Mouse (Mus musculus) kidney, postnatal 14 days (tissue): Measurements from ENCODE around the gene Maml2.

ENCODE experiments used
- DNase-seq: peaks from one replicate; pipeline ENCODE4 v3.0.0; 2022; ENCODE audit warnings: mixed read lengths

The Maml2 gene

DNA sequence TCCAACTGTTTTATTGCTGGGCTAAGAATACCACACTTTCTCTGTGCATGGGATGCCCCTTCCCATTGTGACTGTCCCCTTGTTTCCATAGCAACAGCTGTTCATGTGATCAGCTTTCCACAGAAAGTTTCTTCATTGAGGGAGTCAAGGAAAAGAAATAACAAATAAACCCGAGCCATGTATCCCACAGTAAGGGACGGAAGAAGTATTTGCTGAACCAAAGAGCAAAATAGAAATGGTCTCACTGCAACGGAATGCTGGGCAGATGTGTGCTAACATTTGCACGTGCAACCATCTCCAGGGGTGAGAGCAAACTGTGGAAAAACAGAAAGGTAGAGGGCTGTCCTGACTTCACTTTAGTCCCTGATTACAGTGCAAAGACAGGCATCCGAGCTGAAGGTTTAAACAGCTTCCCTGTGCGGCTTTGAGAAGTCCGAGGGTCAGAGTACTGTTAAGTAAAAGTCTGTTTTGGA is 156.9 kb downstream of the Maml2 start:
- peak; percentile 37 for DNase-seq

DNA sequence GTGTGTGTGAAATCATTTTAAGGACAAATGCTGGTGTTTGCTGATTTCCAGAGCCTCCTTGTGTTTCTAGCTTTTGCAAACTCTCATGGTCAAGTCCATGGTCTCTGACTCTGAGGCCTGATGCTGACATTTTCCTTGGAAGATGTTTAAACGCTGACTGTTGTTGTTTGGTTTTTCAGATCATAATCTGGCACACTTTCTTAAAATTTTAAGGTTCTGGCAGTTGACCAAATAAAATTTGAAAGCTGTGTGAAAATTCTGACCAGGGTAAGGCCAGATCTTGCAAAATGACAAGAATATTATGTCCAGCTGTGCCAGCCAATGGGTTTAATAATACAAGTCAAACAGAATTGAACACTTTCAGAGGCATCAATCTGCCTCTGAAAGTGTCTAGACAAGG is 157.5 kb downstream of the Maml2 start:
- no peak for DNase-seq

DNA sequence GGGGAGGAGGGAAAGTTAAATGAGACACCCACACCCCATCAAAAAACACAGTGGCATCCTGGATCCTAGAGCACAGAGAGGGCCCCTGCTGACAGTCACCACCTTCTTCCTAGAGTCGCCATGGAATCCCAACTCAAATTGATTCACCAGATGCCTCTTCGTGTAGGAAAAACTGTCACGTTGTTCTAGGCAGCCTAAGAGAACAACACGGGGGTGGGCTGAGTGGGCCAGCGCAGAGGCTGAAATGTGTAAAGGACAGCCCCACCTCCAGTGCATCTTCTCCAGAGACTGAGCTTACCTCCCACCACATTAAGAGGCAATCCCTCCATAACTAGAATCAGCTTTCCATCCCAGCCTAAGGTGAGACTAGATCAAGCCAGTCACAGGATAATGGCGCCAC is 160.0 kb downstream of the Maml2 start:
- no peak for DNase-seq

DNA sequence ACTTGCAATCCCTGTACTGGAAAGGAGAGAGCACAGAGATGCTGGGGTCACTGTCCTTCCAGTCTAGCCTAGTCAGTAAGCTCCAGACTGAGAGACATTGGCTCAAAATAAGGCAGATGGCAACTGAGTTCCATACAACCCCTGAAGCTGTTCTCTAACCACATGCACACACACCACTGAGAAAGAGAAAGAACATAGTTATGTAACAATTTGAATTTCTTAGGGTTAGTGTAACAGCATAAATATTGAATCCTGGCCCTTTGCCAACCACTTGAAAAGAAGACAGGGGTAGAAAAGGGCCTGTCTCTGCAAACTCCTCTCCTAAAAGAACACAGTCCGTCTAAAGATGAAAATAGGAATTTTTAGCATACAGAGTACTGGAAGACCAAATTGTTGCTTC is 161.6 kb downstream of the Maml2 start:
- DNase-seq, result no peak

DNA sequence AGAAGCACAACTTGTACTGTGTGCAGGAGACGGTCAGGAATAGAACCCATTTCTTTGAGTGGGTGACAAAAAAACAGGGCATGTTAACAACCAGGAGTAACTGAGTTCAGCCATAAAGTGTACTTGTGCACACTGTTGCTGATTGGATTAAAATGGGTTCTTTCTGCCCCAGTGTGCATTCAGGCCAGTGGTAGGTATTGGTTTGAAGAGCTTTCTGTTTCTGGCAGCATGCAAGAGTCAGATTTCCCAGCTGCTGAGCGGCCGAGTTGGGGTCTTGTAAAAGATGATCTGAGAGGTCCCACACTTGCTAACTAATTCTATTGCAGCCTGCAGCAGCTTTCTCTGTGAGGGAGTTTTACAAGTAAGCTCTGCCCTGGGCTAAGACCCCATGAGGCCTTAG is 162.3 kb downstream of the Maml2 start:
- DNase-seq, result no peak

DNA sequence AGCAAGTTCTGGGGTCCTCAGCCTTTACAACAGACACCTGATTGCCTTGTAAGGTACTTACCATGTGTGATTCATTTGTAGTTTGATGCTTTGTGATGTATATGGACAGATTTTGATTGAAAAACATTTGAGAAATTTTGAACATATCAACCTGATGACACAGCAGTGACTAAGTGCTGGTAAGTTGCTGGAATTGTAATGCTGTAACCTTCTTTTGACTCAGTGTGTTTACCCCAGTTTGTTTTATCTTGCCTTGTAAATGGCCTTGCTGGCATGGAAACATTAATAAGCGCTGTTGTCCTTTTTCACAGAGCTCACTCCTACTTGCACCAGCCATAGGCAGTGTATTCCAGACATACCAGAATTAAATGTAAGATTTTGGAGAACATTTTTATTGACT is 163.2 kb downstream of the Maml2 start:
- no peak for DNase-seq

DNA sequence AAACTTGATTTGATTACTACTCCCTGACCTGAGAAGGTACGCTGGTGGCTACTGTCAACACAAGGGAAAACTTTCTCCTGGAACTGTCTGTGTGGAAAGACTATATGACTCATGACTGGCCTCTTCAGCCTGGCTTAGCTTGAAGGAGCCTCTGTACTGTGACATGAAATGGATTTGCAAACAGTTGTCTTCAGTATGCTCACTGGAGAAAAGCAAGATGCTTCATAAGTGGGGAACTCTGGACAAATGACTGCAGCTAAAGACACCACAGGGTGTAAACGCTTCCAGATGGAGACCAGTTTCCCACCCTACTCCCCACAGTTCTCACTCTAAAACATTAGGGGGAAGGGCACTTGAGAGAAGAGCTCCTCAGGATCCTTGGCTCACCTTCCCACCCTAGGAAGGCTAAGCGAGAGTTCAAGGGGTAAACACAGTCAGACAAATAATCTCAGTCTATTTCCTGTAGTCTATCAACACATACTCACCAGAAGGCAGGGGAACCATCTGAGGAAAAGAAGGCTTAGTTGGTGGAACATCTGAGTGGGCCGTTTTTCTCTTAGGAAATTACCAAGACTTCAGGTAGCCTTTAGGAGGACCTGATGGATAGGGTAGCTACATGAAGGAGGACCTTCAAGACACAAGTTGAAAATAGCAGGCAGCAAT is 167.7 kb downstream of the Maml2 start:
- no peak for DNase-seq

DNA sequence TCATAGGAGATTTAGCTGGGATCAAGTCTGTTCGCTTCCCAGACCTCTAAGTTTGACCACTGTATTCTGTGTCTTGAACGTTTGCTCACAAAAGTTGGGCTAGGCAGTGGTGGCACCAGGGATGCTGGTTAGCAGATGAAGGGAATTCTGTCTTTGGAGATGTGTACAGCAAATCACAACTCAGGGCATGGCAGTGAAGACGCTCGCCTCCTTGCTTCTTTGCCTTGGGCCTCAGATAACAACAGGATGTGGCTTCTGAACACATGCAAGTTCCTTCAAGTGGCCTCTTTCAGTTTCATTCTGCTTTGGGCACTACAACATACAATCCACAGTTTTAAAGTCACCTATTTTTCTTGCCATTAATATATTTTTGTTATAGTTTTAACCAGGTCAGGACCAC is 168.6 kb downstream of the Maml2 start:
- DNase-seq, result no peak

DNA sequence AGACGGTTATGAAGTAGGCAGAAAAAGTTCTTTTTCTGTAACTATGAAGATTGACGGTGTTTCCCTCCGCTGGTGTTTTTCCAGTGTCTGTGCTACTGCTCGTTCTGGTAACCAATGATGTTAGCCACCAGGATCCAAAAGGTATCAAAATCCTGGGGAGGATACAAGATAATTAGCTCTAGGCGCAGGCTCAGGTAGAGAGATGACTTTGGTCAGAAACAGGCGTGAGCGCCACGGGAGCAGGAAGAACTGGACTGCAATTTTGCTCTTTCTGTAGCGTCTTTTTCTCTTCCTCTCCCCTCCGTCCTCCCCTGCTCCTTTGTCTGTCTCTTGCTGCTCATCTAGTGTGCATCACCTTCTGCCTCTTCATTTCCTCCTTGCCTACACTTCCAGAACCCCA is 169.1 kb downstream of the Maml2 start:
- DNase-seq, result no peak

DNA sequence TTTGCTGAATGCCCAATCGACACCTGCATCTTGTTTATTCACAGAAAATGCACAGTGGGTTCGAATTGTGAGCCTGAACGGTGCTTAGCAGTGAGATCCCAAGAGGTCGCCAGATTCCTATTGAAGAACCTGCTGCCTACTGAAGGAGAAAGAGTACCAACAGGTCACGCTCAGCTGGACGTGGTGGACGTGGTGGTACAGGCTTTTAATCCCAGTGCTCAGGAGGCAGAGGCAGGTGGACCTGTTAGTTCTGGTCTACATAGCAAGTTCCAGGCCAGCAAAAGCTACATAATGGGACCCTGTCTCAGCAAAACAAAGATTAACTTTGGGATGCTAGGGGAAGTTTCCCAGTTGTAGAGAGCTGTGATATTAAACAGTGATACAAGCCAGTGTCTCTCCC is 170.0 kb downstream of the Maml2 start:
- peak; percentile 36 for DNase-seq

DNA sequence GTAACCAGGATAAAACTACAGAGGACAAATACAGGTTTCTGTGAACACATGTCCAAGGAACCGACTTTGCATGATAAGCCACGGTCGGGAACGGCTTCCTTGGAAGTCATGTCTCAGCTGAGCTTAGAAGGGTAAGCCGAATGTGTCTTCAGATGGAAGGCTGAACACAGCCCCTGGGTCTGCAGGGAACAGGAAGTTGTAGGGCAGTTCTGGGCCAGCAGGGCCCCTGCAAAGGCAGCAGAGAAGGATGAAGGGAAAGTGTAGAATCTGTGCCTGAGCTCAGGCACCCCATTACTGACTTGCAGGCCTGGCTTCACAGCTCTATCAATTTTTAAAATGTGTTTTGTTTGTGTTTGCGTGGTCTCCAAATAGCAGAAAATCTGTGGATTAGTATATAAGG is 171.0 kb downstream of the Maml2 start:
- DNase-seq, result no peak

DNA sequence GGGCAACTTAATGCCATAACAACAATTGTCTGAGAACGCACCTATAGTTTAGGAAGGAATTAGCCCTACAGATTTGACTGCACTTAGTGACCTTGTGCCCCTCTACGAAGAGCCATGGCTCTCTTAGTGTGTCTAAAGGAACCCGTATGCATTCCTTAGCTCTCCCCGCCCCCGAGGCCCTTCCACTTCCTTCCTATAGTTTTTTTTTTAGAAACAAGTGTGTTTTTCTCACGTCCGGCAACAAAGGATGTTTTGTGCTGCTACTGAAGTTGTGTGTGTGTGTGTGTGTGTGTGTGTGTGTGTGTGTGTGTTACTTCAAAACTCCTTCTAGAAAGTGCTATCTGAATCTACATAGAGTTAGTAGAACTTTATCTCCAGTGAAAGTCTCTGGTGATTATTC is 172.3 kb downstream of the Maml2 start:
- DNase-seq, result peak; percentile 56

DNA sequence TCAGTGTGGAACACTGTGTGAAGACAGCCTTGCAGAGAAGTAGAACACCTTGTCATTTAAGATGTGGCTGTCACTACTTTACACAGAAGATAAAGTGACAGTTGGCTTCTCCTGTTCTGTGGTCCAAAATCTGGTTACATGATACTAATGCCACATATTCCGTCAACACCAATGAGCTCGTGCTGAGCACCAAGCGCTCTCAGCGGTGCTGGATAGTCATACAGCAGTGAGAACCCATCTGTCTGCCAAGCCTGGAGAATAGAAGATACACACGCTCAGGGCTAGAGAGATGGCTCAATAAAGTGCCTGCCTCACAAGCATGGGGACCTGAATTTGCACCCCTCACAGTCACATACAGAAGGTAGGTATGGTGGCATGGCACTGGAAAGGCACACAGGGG is 177.2 kb downstream of the Maml2 start:
- DNase-seq, result no peak

DNA sequence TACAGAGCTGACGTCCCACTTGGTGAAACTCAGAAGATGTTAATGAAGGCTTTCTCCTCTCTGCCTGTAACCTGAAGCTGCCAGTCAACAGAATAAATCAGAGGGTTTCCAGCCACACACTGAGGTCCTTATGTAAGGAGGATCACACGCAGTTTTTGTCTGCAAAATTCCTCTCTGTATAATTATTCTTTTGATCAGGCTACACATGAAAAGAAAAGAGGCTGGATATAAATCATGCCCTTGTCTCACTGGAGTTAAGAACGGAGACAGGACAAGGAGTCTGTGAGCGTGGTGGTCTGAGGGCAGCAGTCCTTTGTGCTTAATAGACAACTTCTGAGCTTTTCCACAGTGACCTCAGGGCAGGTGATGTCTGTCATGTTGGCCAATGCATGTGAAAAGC is 181.5 kb downstream of the Maml2 start:
- DNase-seq, result no peak

DNA sequence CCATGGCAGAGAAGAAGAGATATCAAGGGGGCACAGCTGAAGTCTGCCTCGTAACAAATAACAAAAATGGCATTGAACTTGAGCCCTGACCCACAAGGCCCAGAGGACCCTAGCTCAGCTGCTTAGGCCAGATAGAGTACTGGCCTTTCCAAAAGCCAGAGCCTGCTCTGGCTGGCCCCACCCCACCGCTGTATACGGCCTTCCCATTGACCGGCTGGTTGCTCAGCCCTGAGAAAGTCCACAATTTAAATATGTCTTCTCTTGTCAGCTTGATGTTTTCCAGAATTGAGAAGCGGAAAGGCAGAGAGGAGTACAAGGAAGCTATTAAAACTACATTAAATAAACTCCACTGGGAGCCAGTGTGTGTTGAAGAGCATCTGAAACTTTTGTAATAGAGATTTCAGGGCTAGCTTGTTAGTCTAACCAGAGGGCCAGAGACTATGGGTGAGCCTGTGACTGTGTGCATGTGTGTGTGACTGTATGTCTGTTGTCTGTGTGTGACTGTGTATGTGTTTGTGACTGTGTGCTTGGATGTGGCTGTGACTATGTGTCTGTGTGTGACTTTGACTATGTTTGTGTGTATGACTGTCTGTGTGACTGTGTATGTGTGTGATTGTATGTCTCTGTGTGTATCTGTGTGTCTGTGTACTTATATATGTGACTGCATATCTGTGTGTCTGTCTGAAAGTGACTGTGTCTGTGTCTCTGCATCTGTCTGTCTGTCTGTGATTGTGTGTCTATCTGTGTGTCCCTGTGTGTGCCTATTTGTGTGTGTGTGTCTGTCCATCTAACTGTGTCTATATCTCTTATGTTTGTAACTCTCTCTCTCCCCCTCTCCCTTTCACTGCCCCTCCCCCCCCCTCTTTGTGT is 185.7 kb downstream of the Maml2 start:
- DNase-seq, result no peak

DNA sequence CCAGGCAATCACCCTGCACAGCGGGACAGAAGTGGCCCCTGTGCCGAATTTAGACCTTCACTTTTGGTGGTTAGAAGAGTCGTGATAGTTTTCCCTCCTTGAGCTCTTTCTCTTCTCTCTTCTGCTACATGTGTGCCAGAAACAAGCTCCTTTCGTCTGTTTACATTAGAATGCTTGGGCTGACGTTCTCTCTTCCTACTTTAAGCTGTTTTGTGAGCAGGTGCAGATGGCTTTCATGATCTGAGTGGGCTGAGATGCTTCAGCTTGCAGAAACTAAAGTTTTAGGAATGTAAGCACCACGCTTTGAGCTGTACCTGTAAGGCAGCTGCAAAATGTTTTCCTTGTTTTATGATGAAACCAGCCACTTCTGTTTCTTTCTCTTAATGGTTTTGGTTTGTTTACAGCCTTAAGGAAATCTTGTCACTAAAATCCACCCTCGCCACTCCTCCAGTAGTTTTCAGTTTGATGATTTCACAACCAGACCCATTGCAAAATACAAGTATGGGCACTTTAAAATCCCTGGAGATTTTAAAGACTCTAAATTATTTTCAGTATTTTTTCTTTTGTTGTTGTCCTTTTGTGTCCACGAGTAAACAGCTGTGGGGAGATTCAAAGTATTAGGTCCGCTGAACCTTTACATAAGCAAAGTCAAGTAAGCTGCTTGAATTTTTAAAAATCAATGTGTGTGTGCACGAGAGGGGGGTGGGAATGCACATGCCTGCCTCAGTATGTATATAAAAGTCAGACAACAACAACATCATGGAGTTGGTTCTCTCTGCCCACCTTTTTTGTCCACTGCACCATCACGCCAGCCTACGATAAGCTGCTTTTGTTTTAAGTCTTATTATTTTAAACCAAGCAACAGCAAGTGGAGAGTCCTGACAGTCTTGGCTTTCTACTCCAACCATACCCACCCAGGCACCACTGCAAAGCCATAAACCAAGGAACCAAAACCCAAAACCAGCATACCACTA is 186.8 kb downstream of the Maml2 start:
- DNase-seq, result no peak

DNA sequence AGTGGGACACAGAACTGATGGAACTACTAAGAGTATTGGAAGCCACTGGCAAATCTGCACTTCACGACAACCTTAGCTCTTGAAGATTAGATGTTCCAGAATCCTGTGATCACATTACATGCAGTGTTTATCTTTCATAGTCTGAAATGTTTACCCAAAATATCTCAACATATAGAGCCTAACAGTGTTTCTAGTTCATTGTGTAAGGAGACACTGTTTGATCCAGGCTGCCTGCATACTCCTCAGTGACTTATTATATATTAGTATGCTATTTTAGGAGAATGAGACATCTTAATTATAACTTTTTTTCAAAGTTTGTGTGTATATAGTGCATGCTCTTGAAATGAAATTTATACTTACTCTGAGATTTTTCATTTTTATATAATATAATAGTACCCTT is 188.2 kb downstream of the Maml2 start:
- no peak for DNase-seq

DNA sequence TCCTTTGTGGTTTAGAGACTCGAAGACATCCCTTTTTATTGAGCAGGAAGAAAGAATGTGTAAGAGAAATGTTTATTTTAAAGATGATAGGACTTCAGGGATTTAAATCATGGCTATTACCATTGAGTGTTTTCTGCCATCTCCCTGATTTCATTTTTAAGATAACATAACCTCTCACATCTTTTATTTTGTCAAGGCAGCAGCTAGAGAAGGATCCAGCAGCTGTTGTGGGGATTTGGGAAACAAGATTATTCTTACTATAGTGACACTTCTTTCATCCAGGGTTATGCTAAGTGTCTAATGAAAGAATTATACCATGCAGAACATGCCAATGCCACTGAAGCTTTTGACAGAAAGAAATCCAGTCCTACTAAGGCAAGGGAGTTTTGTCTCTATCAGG is 193.3 kb downstream of the Maml2 start:
- no peak for DNase-seq

DNA sequence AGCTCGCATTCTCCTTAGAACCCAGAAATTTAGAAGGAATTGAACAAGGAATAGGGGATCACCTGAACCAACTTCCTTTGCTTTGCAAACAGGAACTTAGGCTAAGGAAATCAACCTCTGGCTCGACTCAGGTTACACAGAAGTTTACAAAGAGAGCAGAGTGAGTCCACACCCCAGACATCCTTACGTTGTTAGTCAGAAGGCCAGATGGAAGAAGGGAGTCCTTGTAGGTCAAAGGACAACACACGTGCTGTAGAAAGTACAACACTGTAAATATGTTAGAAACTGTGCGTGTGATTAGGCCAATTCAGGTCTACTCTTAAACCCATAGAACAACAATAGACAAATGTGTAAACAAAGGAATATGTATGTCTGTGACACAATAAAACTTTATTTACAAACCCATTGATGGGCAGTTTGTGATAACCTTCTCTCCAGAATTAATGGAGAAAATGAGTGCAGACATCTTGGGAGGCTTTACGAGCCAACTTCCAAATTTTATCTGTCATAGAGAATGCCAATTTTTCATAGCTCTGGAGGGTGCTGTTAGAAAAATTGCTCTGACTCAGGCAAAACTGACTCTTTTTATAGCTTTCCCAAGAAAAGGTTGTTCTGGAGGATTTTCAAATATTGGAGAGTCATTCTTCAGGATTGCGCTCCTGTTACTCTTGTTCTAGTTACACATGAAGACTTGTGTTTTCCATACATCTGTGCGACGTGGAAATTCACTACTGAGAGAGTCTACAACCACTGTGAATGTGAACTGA is 194.3 kb downstream of the Maml2 start:
- no peak for DNase-seq

DNA sequence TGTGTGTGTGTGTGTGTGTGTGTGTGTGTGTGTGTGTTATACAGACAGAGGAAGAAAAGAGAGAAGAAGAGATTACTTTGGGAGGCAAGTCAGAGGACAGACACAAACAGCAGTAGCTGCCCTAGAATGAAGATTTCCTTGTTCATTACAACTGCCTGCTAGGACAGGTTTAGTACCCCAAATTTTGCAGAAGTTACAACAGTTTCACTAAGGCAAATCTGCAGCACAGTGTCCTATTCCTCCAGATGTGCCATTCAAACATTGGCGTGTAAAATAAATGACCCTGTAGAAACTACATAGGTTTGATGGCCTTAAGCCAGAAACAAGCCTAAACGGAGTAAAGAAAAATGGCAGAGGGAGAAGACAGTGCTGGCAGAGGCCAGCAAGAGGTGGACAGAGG is 195.1 kb downstream of the Maml2 start:
- DNase-seq, result no peak

DNA sequence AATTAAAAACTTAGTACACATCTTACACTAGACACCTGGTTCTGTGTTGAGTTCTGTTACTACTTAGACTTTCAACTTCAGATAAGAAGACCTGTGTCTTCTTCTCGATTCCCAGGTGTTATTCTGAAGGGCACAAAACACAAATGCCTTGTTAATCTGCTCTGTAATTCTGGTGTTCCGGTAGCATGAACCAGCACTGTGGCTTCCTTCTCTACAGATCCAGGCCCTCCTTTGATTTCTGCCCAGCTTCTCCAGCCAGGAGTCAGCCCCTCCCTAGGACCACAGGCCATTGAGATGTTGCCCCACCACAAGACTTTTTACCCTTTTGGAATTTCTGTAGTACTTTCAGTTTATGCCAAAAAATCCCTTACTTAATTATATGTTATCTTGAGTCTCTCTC is 196.0 kb downstream of the Maml2 start:
- no peak for DNase-seq

DNA sequence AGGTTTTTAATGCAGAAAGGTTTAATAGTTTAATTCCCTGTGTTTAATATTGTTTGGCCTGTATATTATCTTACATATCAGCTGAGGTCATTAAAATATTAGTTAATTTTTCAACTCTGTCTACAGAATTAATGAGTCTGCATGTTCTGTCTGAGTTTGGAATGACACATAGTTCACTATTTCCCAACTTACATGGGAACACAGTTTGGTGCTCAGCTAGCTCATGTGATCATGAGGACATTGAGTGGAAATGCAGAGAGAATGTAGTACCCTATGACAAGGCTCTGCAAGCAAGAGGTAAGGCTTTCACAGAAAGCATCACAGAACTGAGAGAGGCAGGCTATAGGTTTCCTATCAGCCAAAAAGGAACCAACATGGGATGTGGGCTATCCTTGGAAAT is 197.8 kb downstream of the Maml2 start:
- DNase-seq, result no peak

DNA sequence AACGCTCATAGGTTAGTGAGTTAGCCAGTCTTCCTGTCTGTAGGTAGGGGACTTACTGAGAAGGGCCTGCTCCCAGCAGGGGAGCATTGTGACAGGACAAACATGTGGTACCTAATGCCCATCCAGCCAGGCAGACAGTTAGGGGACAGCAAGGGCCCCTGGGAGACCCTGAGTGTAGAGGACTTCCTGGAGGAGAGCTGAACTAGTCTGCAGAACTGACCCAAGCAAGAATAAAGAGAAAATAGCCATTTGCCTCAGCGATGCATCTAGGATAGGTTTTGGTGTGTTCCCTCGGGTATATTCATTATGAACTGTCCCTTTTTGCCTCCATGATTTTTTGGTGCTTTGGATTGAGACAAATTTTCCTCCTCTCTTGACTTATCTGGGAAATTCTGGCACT is 199.3 kb downstream of the Maml2 start:
- DNase-seq, result no peak
